Mouse (Mus musculus) MEL (cell line): ENCODE measurements around the gene Zfp941. TPM values are rescaled to one million over a fixed set of nuclear protein-coding genes. Genes with fewer than 3 reads are reported as not detected.

Source experiments
- DNase-seq: peaks from one replicate; pipeline ENCODE4 v3.0.0; 2011; ENCODE audit warnings: low read depth, low spot score
- H3K27ac ChIP-seq: 2 replicates; pipeline ENCODE4 v1.5.1; 2012; ENCODE audit warnings: low read depth, mild to moderate bottlenecking, control low read depth, low read length, moderate library complexity; ENCODE audit not compliant: control insufficient read depth
- H3K27me3 ChIP-seq, 2 experiments: fragments of 150-350 bp in 1 of 2; sonication (generic) in 1 of 2; 2 replicates each; pipeline ENCODE4 v1.6.1; 2012; ENCODE audit warnings: low read length in 2 of 2, mild to moderate bottlenecking in 2 of 2, improper control_type of control experiment in 1 of 2, moderate library complexity in 1 of 2; ENCODE audit not compliant: insufficient read depth in 2 of 2, control insufficient read depth in 1 of 2
- H3K36me3 ChIP-seq, 2 experiments: 2 replicates each; pipeline ENCODE4 v1.6.1; 2012 to 2014; ENCODE audit warnings: low read length in 2 of 2, improper control_type of control experiment in 1 of 2, inconsistent platforms in 1 of 2, mild to moderate bottlenecking in 1 of 2; ENCODE audit not compliant: insufficient read depth in 2 of 2, control insufficient read depth in 1 of 2
- H3K4me1 ChIP-seq, 2 experiments: fragments of 150-350 bp in 1 of 2; sonication (generic) in 1 of 2; 2 replicates each; pipeline ENCODE4 v1.6.1; 2012; ENCODE audit warnings: low read length in 2 of 2, improper control_type of control experiment in 1 of 2, mild to moderate bottlenecking in 1 of 2; ENCODE audit not compliant: insufficient read depth in 2 of 2, control insufficient read depth in 1 of 2
- H3K4me3 ChIP-seq, 2 experiments: fragments of 150-350 bp in 1 of 2; sonication (generic) in 1 of 2; 2 replicates each; pipeline ENCODE4 v1.5.1; 2012; ENCODE audit warnings: low read depth in 2 of 2, low read length in 2 of 2, mild to moderate bottlenecking in 2 of 2, moderate library complexity in 2 of 2, control low read depth in 1 of 2, improper control_type of control experiment in 1 of 2; ENCODE audit not compliant: control insufficient read depth in 1 of 2, insufficient read depth in 1 of 2
- H3K79me2 ChIP-seq: 2 replicates; pipeline ENCODE4 v1.6.1; 2012; ENCODE audit warnings: mild to moderate bottlenecking, low read length, moderate library complexity; ENCODE audit not compliant: control insufficient read depth, poor library complexity, insufficient read depth
- H3K9ac ChIP-seq: 2 replicates; pipeline ENCODE4 v1.6.1; 2012; ENCODE audit warnings: low read depth, mild to moderate bottlenecking, control low read depth, low read length, moderate library complexity; ENCODE audit not compliant: control insufficient read depth, poor library complexity, severe bottlenecking
- H3K9me3 ChIP-seq: fragments of 150-350 bp; sonication (generic); replicated peaks from 2 replicates; pipeline ENCODE4 v1.6.1; 2012; ENCODE audit warnings: mild to moderate bottlenecking, low read length, improper control_type of control experiment, moderate library complexity; ENCODE audit not compliant: insufficient read depth
- BHLHE40 ChIP-seq: IDR thresholded peaks from 2 replicates; pipeline ENCODE4 v1.6.1; 2012; ENCODE audit warnings: low read depth, mild to moderate bottlenecking, inconsistent platforms, low read length, improper control_type of control experiment, borderline replicate concordance
- CHD1 ChIP-seq: IDR thresholded peaks from 2 replicates; pipeline ENCODE4 v1.6.1; 2012; ENCODE audit warnings: low read depth, mild to moderate bottlenecking, inconsistent platforms, low read length, improper control_type of control experiment
- CHD2 ChIP-seq: IDR thresholded peaks from 2 replicates; pipeline ENCODE4 v1.6.1; 2011; ENCODE audit warnings: low read length, improper control_type of control experiment
- CTCF ChIP-seq, 3 experiments: IDR thresholded peaks in 2 of 3; conservative IDR thresholded peaks in 1 of 3; 2 replicates each; pipeline ENCODE4 v1.5.1; 2011 to 2012; ENCODE audit warnings: low read length in 3 of 3, low read depth in 2 of 3, mild to moderate bottlenecking in 2 of 3, improper control_type of control experiment in 1 of 3, inconsistent platforms in 1 of 3, mixed read lengths in 1 of 3, moderate library complexity in 1 of 3; ENCODE audit not compliant: control insufficient read depth in 1 of 3, insufficient read depth in 1 of 3, poor library complexity in 1 of 3, severe bottlenecking in 1 of 3
- GABPA ChIP-seq: IDR thresholded peaks from 2 replicates; pipeline ENCODE4 v1.6.1; 2012; ENCODE audit warnings: low read depth, mild to moderate bottlenecking, inconsistent platforms, low read length, improper control_type of control experiment, moderate library complexity
- GATA1 ChIP-seq: IDR thresholded peaks from 2 replicates; pipeline ENCODE4 v1.6.1; 2011; ENCODE audit warnings: low read depth, low read length, improper control_type of control experiment
- HCFC1 ChIP-seq: IDR thresholded peaks from 2 replicates; pipeline ENCODE4 v1.6.1; 2012; ENCODE audit warnings: low read depth, mild to moderate bottlenecking, inconsistent platforms, low read length, improper control_type of control experiment, moderate library complexity
- KAT2A ChIP-seq: conservative IDR thresholded peaks from 2 replicates; pipeline ENCODE4 v1.6.1; 2012; ENCODE audit warnings: low read depth, low read length, improper control_type of control experiment, inconsistent platforms
- MAFK ChIP-seq: IDR thresholded peaks from 2 replicates; pipeline ENCODE4 v1.6.1; 2011; ENCODE audit warnings: low read depth, mild to moderate bottlenecking, low read length, improper control_type of control experiment, borderline replicate concordance
- MAX ChIP-seq: IDR thresholded peaks from 2 replicates; pipeline ENCODE4 v1.6.1; 2011; ENCODE audit warnings: low read length, improper control_type of control experiment
- MAZ ChIP-seq: IDR thresholded peaks from 2 replicates; pipeline ENCODE4 v1.6.1; 2012; ENCODE audit warnings: low read depth, mild to moderate bottlenecking, inconsistent platforms, low read length, improper control_type of control experiment
- MYC ChIP-seq: IDR thresholded peaks from 2 replicates; pipeline ENCODE4 v1.6.1; 2011; ENCODE audit warnings: low read depth, mild to moderate bottlenecking, low read length, improper control_type of control experiment, moderate library complexity
- NELFE ChIP-seq: IDR thresholded peaks from 2 replicates; pipeline ENCODE4 v1.6.1; 2011; ENCODE audit warnings: low read depth, low read length, improper control_type of control experiment
- POLR2AphosphoS2 ChIP-seq: IDR thresholded peaks from 2 replicates; pipeline ENCODE4 v1.6.1; 2011; ENCODE audit warnings: low read length, improper control_type of control experiment
- RAD21 ChIP-seq: IDR thresholded peaks from 2 replicates; pipeline ENCODE4 v1.6.1; 2011; ENCODE audit warnings: mild to moderate bottlenecking, low read depth, low read length, improper control_type of control experiment
- RCOR1 ChIP-seq: IDR thresholded peaks from 2 replicates; pipeline ENCODE4 v1.6.1; 2012; ENCODE audit warnings: low read depth, mild to moderate bottlenecking, inconsistent platforms, low read length, improper control_type of control experiment
- SIN3A ChIP-seq: IDR thresholded peaks from 2 replicates; pipeline ENCODE4 v1.6.1; 2012; ENCODE audit warnings: low read length, improper control_type of control experiment, inconsistent platforms
- TAL1 ChIP-seq: IDR thresholded peaks from 2 replicates; pipeline ENCODE4 v1.6.1; 2012; ENCODE audit warnings: mild to moderate bottlenecking, inconsistent platforms, low read length, moderate library complexity, mixed read lengths
- ZKSCAN1 ChIP-seq: IDR thresholded peaks from 2 replicates; pipeline ENCODE4 v1.6.1; 2012; ENCODE audit warnings: low read depth, mild to moderate bottlenecking, inconsistent platforms, low read length, improper control_type of control experiment, moderate library complexity
- ZMIZ1 ChIP-seq: IDR thresholded peaks from 2 replicates; pipeline ENCODE4 v1.6.1; 2012; ENCODE audit warnings: low read depth, mild to moderate bottlenecking, inconsistent platforms, low read length, improper control_type of control experiment, moderate library complexity
- polyA plus RNA-seq, 2 experiments: library from polyadenylated mRNA; stranded (reverse) in 1 of 2; unstranded in 1 of 2; fragments of >175 nt in 1 of 2; fragments of >200 nt in 1 of 2; gene quantifications; 2 replicates each; pipeline versions ENCODE4 v1.2.1 to v1.2.4; 2012; ENCODE audit warnings: low replicate concordance in 2 of 2, low read depth in 1 of 2; ENCODE audit not compliant: insufficient read length in 2 of 2, insufficient read depth in 1 of 2, missing spikeins in 1 of 2
- total RNA-seq: library from RNA; depleted of rRNA; stranded (reverse); fragments of 300-350 nt; gene quantifications from 2 replicates; pipeline ENCODE4 v1.2.3, GENCODE M21; 2012

Zfp941 gene
- total and polyA plus RNA-seq, 3 experiments = not detected

DNA sequence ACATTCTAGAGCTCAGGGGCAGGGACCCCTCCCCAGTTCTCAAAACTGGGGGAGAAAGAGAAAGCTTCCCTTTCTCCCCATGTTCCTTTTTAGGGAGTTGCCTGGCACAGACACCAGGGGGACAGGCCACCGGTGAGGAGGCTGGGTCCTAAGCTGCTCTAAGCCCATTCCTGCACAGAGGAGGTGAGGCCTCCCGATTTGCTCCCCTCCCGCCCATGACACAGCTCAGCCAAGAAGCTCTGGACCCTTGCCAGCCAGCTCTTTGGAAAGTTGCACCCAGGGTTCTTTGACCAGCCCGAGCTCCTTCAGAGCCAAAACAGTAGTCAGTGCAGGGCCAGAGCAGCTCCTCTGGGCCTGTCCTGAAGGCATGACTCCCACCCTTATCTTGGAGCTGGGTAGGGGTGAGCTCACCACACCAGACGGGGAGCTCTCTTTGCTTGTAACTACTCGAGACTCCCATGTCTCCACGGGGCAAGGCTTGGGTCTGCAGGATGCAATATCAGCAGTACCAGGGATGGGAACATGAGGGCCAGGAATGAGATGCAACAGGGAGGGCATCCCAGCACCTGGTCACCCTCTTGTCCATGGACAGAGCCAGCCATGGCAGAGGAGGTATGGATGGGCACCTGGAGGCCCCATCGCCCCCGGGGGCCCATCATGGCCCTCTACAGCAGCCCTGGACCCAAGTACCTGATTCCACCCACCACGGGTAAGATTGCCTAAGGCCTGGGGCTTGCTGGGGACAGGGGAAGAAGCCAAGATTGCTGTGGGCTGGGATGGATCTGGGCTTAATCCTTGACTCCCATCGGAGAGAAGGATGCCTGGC is 26.0 kb upstream of the Zfp941 start, which contains the start of gene Odf3:
TSS of gene Odf3 (plus strand) at position 51 of the 826 bp plus-strand sequence.
- Histone ChIP-seq H3K27ac (no peak within 1 kb of the TSS), H3K36me3 (no peaks in the 10 kb centered on the region), H3K9me3 (no peaks in the 10 kb centered on the region), H3K4me1 (no peaks in the 10 kb centered on the region), H3K79me2 (no peaks in the 10 kb centered on the region), H3K9ac (no peak within 1 kb of the TSS), H3K27me3 (no peaks in the 10 kb centered on the region), H3K4me3 (no peak within 1 kb of the TSS)
- TF ChIP-seq SIN3A (no peak), ZMIZ1 (no peak), MAFK (no peak), RAD21 (no peak), POLR2AphosphoS2 (no peak), MYC (no peak)
- DNase-seq = no peak

DNA sequence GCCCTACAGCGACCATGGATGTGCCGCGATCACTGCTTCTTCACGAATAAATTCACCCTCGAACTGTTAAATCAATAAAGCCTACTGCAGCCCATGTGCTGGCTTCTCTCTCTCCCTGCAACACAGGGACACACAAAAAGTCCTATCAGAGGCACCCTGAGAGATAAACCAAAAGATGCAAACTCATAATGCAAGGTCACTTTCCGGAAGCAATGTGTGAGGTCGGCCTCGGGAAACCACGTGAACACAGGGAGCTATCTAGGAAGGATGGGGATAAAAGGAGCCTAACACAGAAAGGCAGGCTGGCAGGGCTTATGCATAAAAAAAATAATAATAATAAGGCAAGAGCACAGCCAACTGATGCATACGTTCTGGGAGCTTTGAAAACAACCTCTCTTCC is 24.7 kb upstream of the Zfp941 start:
- Histone ChIP-seq H3K4me3 (no peak overlapping the region), H3K9ac (no peak overlapping the region), H3K36me3 (no peaks in the 10 kb centered on the region), H3K79me2 (no peaks in the 10 kb centered on the region), H3K9me3 (no peaks in the 10 kb centered on the region), H3K27me3 (no peaks in the 10 kb centered on the region; a peak in 1 of 4 replicates), H3K27ac (no peak overlapping the region), H3K4me1 (no peaks in the 10 kb centered on the region)
- TF ChIP-seq MAZ (no peak), MYC (no peak), ZKSCAN1 (no peak), SIN3A (no peak), GABPA (no peak), GATA1 (no peak), MAX (no peak), NELFE (no peak), BHLHE40 (no peak), CHD2 (no peak), MAFK (no peak), POLR2AphosphoS2 (no peak), HCFC1 (no peak), CTCF (IDR thresholded peaks at IDR 0.05 in 2 of 3, conservative IDR thresholded peaks at IDR 0.05 in 1 of 3; ENCODE audit: control insufficient read depth in 1 of 3, insufficient read depth in 1 of 3, low read depth in 2 of 3, low read length in 3 of 3, poor library complexity in 1 of 3, severe bottlenecking in 1 of 3) (no peak), KAT2A (no peak), TAL1 (no peak), CHD1 (no peak), RCOR1 (no peak)
- no peak for DNase-seq
